Mouse (Mus musculus) adrenal gland, adult 2 months (tissue): ENCODE measurements around the gene Bach1. TPM values are rescaled to one million over a fixed set of nuclear protein-coding genes. Genes with fewer than 3 reads are reported as not detected.
A peak's percentile ranks its signal among the peaks of the same experiment; 100 is the strongest.

Experiments
- DNase-seq: peaks from one replicate; pipeline ENCODE4 v3.0.0; 2021
- polyA plus RNA-seq: library from polyadenylated mRNA; depleted of rRNA; stranded (reverse); fragments of >200 nt; gene quantifications from 2 replicates; pipeline ENCODE4 v1.2.3, GENCODE M21; 2012
- total RNA-seq, 2 experiments: library from RNA; stranded (reverse); gene quantifications; 2 replicates each; pipeline ENCODE4 v1.2.3; 2021

Gene Bach1
- total and polyA plus RNA-seq, 3 experiments: 5.6 to 25.7 (median 14.3) TPM

DNA sequence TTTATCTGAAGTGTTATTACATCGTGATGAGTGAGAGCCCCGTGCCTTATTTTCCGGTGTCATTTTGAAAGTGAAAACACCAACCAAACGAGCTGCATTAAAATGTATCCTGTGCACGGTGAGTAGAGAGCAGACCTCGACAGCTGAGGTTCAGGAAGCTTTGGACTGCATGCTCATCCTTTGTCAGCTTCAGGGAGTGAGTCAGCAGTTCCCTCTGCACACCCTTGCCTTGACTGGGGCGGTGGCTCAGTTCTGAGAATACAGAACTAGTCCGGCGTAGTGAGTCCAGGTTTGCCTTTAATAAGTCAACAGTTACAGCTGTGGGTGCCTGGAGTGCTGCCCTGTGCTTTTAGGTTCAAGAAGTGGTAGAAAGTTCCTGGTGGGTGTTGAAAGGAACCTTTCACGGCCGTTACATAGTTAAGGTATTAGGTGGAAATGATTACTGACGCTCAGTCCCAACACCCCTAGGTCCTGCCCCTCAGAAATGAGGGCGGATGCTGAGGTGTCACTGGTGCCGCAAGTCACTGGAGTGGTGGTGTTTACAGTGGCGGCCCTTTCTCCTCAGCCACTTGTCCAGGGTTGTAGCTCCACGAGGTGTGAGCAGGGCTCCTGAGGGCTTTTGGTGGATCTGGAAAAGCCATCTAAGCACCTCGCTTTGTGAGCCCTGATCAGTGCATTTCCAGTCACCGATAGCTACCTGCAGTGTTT is 14.4 kb downstream of the Bach1 start:
- DNase-seq: peak; percentile 65

DNA sequence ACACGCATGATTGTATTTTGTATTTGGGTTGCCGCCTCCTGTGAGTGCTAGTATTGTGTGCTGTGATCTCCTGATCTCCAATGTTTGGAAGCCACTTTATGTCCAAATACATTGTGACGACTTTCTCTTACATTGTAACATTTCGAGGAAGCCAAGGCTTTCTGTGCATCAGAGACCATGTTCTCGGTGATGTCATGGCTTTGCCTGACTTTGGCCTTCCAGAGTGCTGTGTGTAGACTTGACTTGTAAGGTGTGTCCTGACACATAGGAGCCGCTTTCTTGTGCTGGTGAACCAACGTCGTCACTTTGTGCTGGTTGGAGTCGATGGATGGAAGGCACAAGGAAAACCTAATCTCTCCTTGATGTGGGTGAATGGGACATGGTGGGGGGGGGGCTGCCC is 15.8 kb downstream of the Bach1 start:
- no peak for DNase-seq

DNA sequence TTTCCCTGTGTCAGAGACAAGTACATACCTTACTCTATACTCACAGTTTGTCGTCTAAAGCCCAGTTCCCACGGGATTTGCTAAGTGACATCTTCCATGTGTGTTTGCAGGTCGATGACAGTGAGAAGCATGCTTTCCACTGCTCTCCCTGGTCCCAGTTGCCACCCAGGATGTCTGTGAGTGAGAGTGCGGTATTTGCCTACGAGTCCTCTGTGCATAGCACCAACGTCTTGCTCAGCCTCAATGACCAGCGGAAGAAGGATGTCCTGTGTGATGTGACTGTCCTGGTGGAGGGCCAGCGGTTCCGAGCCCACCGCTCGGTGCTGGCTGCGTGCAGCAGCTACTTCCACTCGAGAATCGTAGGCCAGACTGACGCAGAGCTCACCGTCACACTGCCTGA is 16.5 kb downstream of the Bach1 start:
- no peak for DNase-seq

DNA sequence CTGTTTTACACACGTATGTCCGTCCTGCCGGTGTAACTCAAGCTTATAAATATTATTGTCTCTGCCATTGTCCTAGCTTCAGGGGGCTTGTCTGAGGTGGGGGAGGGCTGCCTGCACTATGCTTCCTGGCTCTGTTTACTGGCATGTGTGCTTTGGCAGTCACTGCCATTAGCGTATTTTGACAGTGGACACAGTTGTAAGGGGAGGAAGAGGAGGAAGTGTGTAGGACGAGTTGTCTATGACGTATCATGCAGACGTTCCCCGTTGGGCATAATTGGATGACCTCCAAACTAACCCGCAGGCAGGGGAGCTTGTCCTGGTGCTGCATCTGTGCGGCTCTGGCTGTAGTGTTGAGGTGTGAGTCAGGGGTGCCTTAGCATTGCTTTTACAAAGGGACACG is 17.5 kb downstream of the Bach1 start:
- DNase-seq: no peak

DNA sequence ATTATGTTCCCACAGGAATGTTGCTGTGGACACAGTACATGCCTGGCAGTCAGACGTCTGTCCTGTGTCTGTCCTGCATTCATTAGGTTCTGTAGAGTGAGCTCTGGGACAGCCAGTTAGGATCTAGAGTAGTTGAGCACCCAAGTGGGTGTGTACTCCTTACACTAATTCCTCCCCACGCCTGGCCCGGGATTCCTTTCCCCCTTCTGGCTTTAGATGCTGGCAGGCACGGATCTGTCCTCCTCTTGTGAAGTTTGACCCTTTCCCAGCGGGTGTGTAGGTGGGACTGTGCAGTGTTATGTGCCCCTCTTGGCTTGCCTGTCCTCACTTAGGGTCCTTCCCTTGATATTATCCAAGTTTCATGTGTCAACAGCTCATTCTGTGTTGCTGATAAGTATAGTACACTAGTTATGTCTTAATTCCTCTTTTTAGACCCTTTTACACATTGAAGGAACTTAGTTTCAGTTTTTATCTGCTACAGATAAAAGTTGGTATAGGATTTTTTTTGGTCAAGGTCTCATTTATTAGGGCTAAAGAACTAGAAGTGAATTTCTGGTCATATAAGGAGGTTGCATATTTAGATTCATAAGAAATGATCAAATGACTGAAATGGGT is 18.4 kb downstream of the Bach1 start:
- no peak for DNase-seq

DNA sequence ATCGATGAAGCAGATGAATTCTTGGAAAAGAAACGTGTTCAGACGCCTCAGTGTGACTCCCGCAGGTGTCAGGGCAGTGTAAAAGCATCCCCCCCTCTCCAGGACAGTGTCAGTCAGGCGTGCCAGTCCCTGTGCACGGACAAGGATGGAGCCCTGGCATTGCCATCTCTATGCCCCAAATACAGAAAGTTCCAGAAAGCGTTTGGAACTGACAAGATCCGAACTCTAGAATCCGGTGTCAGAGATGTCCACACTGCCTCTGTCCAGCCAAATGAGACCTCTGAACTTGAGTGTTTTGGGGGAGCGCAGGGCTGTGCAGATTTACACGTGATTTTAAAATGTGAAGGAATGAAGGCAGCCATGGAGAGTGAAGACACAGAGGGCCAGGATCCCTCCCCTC is 20.3 kb downstream of the Bach1 start:
- DNase-seq: no peak

DNA sequence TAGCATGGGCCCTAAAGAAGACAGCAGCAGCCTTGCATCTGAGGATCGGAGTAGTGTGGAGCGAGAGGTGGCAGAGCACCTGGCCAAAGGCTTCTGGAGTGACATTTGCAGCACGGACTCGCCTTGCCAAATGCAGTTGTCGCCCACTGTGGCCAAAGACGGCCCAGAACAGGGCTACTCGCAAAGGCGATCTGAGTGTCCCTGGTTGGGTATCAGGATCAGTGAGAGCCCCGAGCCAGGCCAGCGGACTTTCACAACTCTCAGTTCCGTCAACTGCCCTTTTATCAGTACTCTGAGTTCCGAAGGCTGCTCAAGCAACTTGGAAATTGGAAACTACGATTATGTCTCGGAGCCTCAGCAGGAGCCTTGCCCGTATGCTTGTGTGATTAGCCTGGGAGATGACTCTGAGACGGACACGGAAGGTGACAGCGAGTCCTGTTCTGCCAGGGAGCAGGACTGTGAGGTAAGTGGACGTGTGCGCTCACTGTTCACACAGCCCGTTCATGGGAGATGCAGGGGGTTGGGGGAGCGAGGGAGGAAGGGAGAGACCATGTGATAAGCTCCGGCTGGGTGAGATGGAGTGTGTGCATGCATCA is 21.0 kb downstream of the Bach1 start:
- no peak for DNase-seq

DNA sequence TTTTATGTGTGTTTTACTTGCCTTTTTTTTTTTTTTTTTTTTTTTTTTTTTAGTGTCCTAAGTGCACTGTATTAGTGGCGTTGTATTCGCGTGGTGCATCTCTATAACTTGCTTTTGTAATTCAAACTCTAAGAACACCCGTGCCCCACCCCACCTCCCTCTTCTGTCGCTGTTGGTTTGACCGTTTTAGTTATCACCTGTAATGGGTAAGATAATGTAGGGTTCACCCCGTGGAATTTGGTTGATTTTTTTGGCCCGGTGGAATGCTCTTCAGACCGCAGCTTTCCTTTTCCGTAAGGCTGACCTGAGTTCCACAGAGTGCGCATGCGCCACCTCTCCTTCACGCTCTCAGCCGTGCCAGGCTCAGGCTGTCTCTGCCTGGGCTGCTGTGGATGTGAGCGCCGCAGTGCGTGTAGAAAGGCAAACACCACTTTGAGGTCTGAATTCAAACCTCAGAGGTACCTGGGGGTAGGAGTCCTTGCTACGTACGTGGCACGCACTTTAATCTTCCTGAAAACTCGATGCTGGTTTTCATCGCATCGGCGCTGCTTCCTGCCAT is 22.2 kb downstream of the Bach1 start:
- no peak for DNase-seq

DNA sequence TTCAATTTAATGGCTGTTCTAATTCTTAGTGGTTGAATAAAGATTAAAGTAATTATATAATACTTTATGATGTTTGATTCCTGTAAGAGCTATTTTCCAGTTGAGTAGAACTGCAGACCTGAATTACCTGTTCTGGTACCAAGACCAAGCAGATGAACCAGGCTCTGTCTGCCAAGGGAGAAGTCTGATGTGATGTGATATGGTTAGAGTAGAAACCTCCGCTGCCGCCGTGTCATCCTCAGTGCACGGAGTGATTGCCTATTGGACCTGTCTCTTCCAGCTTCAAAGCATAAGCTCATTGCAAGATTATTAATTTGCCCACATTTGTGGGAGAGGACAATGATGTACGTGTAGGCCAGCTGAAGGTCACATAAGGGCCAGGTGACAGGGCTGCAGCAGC is 24.1 kb downstream of the Bach1 start:
- DNase-seq: no peak

DNA sequence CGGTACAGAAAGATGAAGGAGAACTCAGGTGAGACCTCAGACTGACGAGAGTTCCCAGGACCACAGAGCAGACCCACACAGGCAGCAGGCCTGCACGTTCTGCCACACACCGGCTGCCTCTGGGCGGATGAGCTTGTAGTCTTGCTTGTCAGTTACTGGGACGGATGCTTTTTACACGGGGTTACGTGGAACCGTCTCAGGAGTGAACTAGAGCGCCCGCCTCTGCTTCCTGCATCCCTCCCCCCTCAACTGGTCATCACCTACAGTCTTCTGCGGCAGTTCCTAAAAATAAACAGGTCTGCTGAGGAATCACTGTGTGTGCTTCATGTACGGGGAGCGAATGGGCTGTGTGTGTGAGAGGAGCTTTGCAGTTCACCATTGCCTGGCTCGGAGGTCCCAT is 24.7 kb downstream of the Bach1 start:
- no peak for DNase-seq

DNA sequence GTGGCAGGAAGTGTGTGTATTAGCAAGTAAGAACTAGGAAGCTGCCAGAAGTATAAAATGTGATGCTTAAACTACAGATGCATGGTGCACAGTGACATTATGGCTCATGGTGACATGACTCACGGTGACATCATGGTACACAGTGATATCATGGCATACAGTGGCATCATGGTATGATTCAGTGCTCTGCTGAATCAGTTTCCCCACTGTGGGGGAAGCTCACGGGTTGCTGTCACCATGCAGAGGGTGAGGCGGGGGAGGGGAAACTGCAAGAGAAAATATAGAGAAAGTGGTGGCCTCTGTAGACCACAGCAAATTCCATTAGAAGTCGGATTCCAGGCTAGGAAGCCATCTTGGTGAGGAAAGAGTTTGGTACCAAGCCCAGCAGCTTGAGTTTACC is 26.1 kb downstream of the Bach1 start:
- peak; percentile 50 for DNase-seq

DNA sequence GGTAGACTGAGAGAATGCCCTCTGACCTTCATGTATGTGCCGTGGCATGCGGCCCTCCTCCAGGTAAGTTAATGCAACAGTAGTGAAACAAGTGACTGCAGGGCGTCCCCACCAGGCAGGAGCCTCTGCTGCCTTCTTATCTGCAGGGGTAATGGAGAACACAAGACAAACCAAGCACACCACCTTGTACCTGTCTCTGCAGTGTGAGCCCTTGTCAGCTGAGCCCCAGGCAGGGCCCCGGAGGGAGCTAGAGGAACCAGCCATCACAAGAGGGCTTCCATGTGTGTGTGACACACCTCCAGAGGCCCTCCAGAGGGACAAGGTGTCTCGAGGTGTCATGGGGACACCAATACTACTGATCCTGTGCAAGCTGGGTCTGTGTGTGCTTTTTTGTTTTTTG is 26.5 kb downstream of the Bach1 start:
- no peak for DNase-seq

DNA sequence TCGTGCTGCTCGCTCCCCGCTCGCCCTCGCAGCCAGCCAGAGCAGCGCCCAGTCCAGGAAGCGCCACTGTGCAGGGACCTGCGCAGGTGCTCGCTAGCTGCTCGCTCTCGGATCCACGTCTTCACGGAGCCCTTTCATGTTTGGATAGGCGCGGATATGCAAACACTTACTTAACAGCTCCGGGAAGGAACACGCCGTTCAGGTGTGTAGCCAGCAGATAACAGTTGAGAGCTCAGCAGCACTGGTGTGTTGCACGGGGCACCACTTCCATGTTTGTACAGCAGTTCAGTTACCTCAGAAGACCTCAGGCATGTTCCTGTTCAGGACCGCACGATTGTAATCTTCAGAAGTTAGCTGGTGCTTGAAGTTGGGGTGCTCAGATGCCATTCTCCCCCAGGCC is 27.2 kb downstream of the Bach1 start:
- no peak for DNase-seq

DNA sequence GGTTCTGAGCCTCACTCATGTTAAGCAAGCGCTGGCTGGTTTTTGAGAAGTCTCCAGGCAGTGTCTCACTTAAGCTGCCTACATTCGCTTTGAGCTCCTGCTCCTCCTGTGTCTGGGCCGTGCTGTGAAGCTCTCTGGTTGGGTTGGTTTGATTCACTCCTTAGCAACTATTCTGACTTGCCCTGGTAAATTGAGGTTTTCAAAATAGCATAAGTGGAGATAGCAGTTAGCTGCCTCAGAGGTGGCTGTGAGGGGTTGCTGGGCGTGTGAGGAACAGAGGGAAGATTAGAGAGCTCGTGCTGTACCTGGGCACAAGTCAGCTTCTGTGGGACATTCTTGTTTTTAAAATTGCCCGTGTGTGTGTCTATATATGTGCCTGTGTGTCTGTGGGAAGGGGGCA is 27.6 kb downstream of the Bach1 start:
- no peak for DNase-seq

DNA sequence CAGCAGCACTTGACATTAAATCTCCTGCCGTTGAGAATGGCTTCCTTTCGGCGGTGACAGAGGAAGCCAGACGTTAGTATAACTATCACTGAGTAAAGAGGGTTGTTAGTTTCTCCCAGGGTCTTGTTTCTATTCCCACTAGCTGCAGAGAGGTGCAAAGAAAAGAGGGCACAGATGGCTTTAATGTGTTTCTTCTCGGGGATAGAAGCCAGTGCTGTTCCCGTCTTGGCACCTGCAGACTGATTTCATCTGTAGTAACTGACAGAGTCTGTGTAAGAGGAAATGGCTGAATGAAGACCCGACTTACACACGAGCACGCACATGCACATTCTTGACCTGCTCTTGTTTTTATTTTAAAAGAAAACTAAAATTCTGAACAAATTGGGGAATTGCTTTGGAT is 28.5 kb downstream of the Bach1 start:
- no peak for DNase-seq

DNA sequence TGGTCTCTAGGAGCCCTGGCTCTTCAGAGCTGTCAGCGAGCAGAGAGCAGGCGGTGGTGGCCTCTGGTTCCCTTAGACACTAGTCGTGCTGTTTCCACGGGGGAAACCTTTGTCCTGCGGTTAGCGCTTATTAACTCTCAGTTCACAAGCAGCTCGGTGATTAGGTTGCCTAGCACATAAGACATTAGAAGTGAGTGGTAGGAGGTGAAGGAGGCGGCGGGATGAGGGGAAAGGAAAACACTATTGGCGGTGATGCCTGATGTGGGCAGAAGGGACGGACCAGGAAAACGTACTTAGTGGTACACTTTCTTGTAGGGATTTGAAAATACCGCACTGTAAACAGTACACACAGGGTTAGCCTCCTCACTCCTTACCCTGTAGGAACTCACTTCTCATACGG is 29.2 kb downstream of the Bach1 start:
- DNase-seq: no peak

DNA sequence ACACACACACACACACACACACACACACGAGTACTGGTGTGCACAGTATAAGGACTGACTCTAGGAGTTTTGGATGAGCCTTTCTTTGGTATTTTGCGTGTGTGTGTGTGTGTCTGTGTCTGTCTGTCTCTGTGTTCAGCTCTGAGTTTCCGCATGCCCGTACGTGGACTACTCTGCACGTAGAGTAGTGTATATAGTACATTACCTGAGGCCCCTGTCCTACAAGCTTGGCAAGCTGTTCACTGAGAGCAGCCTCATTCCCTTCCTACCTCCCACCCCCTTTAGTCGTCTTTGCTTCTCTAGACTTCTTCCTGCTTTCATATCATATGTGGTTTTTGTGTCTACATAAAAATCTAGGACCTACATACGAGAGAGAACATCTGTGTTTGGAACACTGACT is 30.0 kb downstream of the Bach1 start:
- DNase-seq: no peak

DNA sequence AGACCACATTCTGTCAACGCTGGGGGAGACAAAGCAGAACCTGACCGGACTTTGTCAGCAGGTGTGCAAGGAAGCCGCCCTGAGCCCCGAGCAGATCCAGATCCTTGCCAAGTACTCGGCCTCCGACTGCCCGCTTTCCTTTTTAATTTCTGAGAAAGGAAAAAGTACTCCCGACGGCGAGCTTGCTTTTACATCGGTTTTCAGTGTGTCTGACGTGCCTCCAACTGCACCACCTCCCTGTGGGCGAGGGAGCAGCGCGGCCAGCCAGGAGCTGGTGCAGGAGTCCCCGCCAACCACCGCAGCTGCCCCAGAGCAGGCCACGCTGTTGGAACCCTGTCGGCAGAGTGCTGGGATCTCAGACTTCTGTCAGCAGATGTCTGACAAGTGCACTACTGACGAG is 30.7 kb downstream of the Bach1 start:
- DNase-seq: no peak

DNA sequence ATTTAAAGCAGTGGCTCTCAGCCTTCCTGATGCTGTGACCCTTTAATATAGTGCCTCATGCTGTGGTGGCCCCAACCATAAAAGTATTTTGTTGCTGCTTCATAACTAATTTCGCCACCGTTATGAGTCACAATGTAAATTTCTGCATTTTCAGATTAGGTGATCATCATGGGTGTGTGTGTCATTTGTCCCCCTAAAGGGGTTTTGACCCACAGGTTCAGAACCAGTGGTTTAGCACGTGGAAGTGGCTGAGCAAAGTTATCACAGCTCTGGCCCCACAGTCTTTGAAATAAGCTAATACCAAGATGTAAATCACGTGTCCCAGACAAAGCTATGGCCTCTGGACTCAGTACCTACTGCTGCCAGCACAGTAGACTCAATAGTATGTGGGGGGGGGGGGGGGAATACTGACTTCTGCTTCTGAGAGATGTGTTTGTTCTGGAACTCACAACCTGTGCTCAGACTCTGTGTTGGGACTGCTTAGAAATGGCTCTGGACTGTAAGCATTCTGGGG is 36.2 kb downstream of the Bach1 start:
- DNase-seq: no peak

DNA sequence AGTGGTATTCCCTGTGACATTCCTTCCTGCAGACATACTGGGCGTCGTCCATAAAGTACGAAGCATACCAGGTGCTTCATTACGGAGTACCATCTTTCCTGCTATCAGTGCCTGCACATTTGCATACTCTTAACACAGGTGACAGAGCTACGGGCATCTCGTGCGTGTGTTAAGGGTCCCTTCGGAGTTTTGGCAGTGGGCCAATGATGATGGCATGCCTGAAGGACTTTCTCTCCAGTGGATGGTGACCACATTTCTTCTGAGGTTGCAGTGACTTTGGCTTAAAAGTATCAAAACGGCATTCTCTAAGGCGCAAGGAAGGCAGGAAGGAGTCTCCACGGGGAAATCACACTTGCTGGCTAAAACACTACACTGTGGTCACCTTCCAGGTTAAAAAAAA is 37.4 kb downstream of the Bach1 start:
- no peak for DNase-seq

DNA sequence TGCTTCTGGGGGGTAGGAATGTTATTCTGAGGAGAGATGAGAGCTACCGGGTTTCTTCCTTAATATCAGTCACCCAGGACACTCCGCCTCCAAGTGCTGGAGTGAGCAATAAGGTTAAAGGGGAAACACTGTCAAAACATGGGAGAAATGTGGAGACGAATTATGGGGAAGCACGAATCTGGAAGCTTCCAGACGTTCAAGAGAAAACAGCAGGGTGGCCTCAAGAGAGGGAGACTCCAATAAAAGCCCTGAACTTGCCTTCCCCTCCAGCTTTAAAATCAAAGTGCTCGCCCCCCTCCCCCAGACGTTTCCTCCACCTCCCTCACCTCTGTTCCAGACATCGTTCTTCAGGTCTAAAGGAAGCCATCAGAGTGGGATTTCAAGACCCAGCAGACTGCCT is 38.6 kb downstream of the Bach1 start:
- no peak for DNase-seq

DNA sequence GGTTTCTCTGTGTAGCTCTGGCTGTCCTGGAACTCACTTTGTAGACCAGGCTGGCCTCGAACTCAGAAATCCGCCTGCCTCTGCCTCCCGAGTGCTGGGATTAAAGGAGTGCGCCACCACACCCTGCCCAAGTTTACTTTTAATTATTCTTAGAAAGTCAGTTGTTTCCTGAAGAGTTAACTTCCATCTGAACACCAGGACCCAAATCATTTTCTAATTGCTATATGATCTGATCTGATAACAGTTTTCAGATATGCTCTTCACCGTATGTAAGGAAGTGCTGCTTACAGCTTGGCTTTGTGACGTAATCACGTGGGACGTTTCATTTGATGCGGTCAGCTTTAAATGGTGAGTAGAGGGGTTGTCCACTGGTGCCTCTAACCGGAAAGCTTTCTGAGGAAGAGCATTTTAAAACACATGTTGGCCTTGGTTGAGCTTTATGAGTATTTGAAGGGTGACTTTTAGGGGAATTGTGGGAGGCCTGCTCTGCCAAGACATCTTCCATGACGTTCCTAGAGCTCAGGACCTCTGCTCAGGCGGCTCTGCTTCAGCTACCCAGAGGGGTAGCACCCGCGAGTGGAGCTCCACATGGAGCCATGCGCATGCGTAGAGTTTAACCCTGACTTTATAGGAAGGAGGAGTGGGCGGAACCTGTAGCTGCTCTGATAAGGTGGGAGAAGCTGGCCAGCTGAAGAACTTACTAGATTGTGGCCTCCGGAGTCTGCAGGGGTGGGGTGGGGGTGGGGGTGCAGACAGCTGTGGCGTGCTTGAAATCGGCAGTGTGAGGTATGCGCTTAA is 39.3 kb downstream of the Bach1 start:
- DNase-seq: no peak
